Mouse (Mus musculus) lung, embryonic 16.5 days (tissue): ENCODE results near the gene Stk38. TPM values are rescaled to one million over a fixed set of nuclear protein-coding genes. Genes with fewer than 3 reads are reported as not detected.

ENCODE experiments used
- ATAC-seq: fragments of 200-750 bp; cut with Nextera tagmentation; 2 replicates; pipeline ENCODE4 v1.8.0; 2017; ENCODE audit warnings: low read depth, mild to moderate bottlenecking, moderate library complexity
- H3K27ac ChIP-seq: fragments of 300-500 bp; sonication (generic); 2 replicates; pipeline ENCODE4 v1.5.1; 2014; ENCODE audit warnings: mild to moderate bottlenecking, control low read depth, low read length
- H3K27me3 ChIP-seq: fragments of 300-500 bp; sonication (generic); 2 replicates; pipeline ENCODE4 v1.6.1; 2014; ENCODE audit warnings: low read depth, low read length, mixed read lengths; ENCODE audit not compliant: control insufficient read depth, insufficient read depth
- H3K36me3 ChIP-seq: fragments of 300-500 bp; sonication (generic); 2 replicates; pipeline ENCODE4 v1.6.1; 2014; ENCODE audit warnings: low read length; ENCODE audit not compliant: control insufficient read depth, insufficient read depth
- H3K4me1 ChIP-seq: fragments of 300-500 bp; sonication (generic); replicated peaks from 2 replicates; pipeline ENCODE4 v1.6.1; 2014; ENCODE audit warnings: low read length, mixed read lengths; ENCODE audit not compliant: control insufficient read depth, insufficient read depth
- H3K4me2 ChIP-seq: fragments of 300-500 bp; sonication (generic); 2 replicates; pipeline ENCODE4 v1.6.1; 2014; ENCODE audit warnings: low read depth, low read length, control low read depth
- H3K4me3 ChIP-seq: fragments of 300-500 bp; sonication (generic); 2 replicates; pipeline ENCODE4 v1.5.1; 2014; ENCODE audit warnings: mild to moderate bottlenecking, low read length, control low read depth
- H3K9ac ChIP-seq: fragments of 300-500 bp; sonication (generic); 2 replicates; pipeline ENCODE4 v1.6.1; 2014; ENCODE audit warnings: low read length, control low read depth
- H3K9me3 ChIP-seq: fragments of 300-500 bp; sonication (generic); 2 replicates; pipeline ENCODE4 v1.6.1; 2016; ENCODE audit warnings: low read length; ENCODE audit not compliant: control insufficient read depth
- WGBS: fragments of 180-500 bp; shearing (Covaris S2); extraction: QIAGEN DNeasy Blood & Tissue Kit; methylation state at CpG from one replicate; pipeline ENCODE4 v1.1.7; 2014; 5-methylcytosine and 5-hydroxymethylcytosine counted together
- polyA plus RNA-seq: library from polyadenylated mRNA; unstranded; fragments of >200 nt; fragmentation: Nextera tagmentation; extraction: Ambion mirVana; gene quantifications from 2 replicates; pipeline ENCODE4 v1.2.1, GENCODE M21; 2015

Stk38 gene
- polyA plus RNA-seq, 1 experiment from 2014 or later, result 103 TPM

DNA sequence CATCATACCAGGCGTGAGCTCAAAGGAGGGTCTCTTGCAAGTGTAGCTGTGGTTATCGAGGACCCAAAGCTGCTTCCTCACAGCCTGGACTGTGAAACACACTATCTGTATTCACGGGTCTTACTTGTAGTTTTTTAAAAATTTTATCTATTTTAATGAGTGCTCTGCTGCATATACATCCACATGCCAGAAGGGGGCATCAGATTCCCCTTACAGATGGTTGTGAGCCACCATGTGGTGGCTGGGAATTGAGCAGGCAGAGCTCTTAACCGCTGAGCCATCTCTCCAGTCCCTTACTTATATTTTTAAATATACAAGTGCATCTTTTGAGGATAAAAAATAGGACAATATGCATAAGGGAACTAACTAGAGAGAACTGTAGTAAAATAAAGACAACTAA, 20.1 kb downstream of the Stk38 start:
- Histone ChIP-seq H3K9me3 (no peaks in the 10 kb centered on the region), H3K4me2 (no peak overlapping the region), H3K27me3 (no peaks in the 10 kb centered on the region), H3K36me3 (peaks cover 39% of the 10 kb centered on the region), H3K4me3 (no peak overlapping the region), H3K9ac (no peak overlapping the region), H3K4me1 (peaks cover 7% of the 10 kb centered on the region), H3K27ac (no peak overlapping the region)
- ATAC-seq, result no peak
- WGBS, result 63% methylated on average over 4 of the region's 4 CpGs

DNA sequence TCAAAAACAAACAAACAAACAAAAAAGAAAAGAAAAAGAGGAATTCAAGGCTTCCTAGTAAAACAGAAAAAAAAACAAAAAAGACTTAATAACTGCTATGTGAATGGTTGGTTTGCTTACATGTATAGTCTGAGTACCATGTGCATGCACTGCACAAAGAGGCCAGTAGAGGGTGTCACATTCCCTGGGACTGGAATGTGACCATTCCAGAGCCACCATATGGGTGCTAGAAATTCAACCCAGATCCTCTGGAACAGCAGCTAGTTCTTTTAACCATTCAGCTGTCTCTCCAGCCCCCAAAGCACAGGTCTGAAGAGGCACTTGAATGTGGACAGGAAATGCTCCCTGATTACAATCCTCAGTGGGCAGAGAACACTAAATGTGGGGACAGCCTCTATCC, 21.0 kb downstream of the Stk38 start:
- Histone ChIP-seq H3K4me1 (peaks cover 6% of the 10 kb centered on the region), H3K36me3 (peaks cover 44% of the 10 kb centered on the region), H3K27ac (no peak overlapping the region), H3K27me3 (no peaks in the 10 kb centered on the region), H3K4me2 (no peak overlapping the region), H3K9me3 (no peaks in the 10 kb centered on the region), H3K4me3 (no peak overlapping the region), H3K9ac (no peak overlapping the region)
- ATAC-seq, result no peak

DNA sequence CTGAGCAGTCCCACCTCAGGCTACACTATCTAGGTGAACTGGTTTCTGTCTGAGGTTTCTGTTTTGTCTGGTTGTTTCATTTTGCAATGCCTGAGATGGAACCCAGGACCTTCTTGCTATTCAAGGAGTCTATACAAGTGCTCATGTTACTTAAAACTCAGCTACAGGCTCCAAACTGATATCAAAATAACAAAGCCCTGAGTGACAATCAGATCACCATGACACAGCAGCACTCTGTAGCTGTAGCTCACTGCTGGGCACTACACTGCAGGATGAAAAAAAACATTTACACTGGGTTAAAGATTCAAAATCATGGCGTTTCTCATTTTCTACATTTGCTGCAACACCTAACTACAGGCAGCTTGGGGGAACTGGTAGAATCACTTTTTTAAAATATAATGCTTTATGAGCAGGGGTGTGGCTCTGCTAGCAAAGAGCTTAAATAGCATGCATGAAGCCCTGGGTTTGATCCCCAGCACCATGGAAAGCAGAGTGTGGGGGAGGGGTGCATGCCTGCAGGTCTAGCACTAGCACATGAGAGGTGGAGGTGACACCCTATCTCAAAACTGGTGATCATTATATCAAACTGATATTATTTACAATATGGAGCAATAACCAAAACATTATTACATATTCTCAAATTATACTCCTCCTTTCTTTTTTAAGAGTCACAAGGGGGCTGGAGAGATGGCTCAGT, 22.9 kb downstream of the Stk38 start:
- ATAC-seq, result no peak
- H3K4me1 ChIP-seq, result no peaks in the 10 kb centered on the region
- H3K4me3 ChIP-seq, result no peak overlapping the region
- WGBS, result 98% methylated on average over 1 of the region's 1 CpGs
- H3K27ac ChIP-seq, result no peak overlapping the region
- H3K4me2 ChIP-seq, result no peak overlapping the region
- H3K9me3 ChIP-seq, result no peaks in the 10 kb centered on the region
- peaks cover 48% of the 10 kb centered on the region for H3K36me3 ChIP-seq
- H3K9ac ChIP-seq, result no peak overlapping the region
- H3K27me3 ChIP-seq, result no peaks in the 10 kb centered on the region

DNA sequence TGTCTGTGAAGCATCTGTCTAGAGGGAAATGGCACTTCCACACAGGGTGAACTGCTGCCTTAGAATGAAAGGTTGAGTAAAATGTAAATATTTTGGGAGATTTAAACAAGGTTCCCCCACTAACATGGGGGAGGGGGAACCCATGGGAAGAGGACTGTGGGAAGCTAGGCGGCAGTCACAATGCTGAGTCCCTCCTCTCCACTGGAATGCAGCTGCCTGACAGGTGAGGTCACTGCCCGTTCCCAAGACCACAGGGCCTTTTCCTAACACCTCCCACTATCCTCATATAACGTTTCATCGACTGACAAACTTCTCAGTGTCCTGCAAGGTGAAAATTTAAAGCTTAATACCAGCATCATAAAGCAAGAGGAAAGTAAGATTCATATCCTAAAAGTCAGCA, 25.2 kb downstream of the Stk38 start:
- Histone ChIP-seq H3K9ac (no peak overlapping the region; the same call in 1 of the 2 replicates), H3K4me2 (no peak overlapping the region), H3K4me3 (no peak overlapping the region), H3K27me3 (no peaks in the 10 kb centered on the region), H3K9me3 (no peaks in the 10 kb centered on the region), H3K27ac (no peak overlapping the region), H3K36me3 (peaks cover 50% of the 10 kb centered on the region), H3K4me1 (no peaks in the 10 kb centered on the region)
- no peak for ATAC-seq
- WGBS, result 19% methylated on average over 4 of the region's 4 CpGs

DNA sequence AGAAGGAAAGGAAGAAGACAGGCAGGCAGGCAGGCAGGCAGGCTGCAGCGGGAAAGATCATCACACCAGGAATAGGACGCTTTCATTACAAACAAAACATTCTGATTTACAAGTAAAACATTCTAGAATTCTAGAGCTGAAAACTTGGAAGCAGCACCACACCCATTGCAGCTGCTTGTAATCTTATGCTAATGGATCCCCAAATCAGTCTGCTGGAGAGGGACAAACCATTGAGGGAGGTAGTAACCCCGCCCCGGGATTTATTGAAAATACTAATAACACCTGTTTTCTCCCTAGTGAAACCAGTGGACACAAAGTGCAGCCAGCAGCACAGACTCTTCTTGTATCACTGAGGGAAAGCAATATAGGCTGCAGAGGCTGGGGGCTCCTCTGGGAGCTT, 26.7 kb downstream of the Stk38 start:
- no peak overlapping the region for H3K4me3 ChIP-seq
- no peak for ATAC-seq
- no peak overlapping the region for H3K4me2 ChIP-seq
- H3K4me1 ChIP-seq, result no peaks in the 10 kb centered on the region
- 80% methylated on average over 4 of the region's 4 CpGs for WGBS
- H3K36me3 ChIP-seq, result peaks cover 44% of the 10 kb centered on the region
- no peak overlapping the region for H3K27ac ChIP-seq
- H3K9ac ChIP-seq, result no peak overlapping the region
- no peaks in the 10 kb centered on the region for H3K9me3 ChIP-seq
- H3K27me3 ChIP-seq, result no peaks in the 10 kb centered on the region

DNA sequence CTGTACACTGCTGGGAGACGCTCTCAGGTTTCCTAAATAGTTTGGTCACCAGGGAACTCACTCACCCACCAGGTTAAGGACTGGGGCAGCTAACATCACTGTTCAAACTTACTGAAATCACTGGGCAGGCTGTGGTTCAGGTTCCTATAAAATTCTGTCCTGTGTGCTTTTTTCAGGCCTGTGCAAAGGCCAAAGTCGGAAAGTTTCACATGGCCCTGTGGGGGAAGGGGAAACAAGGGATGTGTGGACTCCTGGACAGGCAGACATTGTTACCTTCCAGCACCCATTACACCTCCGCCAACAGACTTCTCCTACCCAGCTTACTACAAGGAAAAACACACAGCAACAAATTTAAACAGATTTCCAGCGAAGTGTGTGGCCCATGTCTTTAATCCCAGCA, 28.7 kb downstream of the Stk38 start:
- Histone ChIP-seq H3K27ac (no peak overlapping the region), H3K27me3 (no peaks in the 10 kb centered on the region), H3K4me3 (no peak overlapping the region), H3K36me3 (peaks cover 53% of the 10 kb centered on the region), H3K4me2 (no peak overlapping the region), H3K9me3 (no peaks in the 10 kb centered on the region), H3K9ac (no peak overlapping the region), H3K4me1 (no peaks in the 10 kb centered on the region)
- ATAC-seq, result no peak
- 88% methylated on average over 4 of the region's 4 CpGs for WGBS

DNA sequence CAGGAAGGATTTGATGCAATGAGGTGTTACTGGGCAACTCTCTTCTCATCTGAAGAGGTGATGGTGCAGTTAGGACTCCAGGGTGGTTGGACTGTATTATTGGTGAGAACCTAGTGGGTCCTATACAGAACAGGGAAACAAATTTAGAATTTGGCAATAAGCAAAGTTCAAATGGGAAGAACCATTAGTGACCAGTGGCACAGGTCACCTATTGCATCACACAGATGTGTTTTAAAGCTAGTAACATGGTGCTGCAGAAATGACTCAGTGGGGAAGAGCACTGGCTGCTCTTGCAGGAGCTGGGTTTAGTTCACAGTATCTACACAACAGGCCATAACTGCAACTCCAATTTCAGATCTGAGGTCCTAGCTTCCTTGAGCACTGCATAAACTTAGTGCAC, 37.7 kb downstream of the Stk38 start:
- no peak overlapping the region for H3K4me2 ChIP-seq
- no peak for ATAC-seq
- no peak overlapping the region for H3K9ac ChIP-seq
- peaks cover 40% of the 10 kb centered on the region for H3K36me3 ChIP-seq
- no peak overlapping the region for H3K27ac ChIP-seq
- H3K4me1 ChIP-seq, result no peaks in the 10 kb centered on the region
- H3K27me3 ChIP-seq, result no peaks in the 10 kb centered on the region
- no peaks in the 10 kb centered on the region for H3K9me3 ChIP-seq
- no peak overlapping the region for H3K4me3 ChIP-seq

DNA sequence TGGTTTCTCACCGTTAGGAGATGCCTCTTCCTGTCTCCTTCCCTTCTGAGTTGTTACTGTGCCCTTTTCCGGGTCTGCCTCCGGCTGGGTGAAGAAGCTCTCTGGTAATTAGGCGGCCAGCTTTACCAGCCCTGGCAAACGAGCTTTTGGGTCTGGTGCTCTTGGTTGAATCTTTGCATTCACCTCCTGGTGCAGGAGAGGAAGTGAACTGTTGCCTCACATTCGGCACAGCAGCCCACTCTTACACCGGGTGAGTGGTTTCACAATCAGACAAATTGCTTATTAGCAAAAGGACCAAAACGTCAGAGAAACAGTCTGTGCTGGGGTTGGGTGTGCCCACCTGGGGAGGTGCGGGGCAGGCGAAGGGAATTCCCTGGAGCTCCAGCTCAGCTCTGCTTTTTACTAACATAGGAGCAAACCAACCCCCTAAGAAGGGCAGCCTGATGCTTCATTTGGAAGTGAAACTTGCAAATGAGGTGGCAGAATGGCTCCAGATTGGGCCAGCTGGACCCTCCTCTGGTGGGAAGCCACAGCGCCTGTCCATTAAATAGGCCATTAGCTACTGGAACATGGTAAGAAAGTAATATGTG, 40.7 kb downstream of the Stk38 start:
- ATAC-seq, result no peak
- Histone ChIP-seq H3K4me1 (no peaks in the 10 kb centered on the region), H3K9ac (no peak overlapping the region), H3K9me3 (no peaks in the 10 kb centered on the region), H3K27me3 (no peaks in the 10 kb centered on the region), H3K4me2 (no peak overlapping the region), H3K36me3 (peaks cover 48% of the 10 kb centered on the region), H3K27ac (no peak overlapping the region), H3K4me3 (no peak overlapping the region)
- 72% methylated on average over 11 of the region's 11 CpGs for WGBS

DNA sequence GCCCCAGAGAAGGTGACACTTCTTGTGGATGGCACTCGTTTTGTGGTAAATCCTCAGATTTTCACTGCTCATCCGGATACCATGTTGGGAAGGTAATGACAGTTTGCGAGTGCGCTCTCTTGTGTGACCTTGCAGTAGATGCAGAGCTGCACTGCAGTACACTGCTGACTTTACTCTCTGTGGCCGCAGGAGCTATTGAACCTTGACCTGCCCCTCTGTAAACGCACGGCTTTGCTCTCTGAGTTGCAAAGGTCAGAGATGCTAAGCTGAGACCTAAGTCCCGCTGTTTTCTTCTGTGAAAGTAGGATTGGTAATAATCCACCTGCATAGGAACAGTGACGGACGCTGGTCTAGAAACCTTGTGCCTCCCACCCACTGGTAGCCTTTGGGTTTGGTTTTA, 46.2 kb downstream of the Stk38 start:
- Histone ChIP-seq H3K27me3 (no peaks in the 10 kb centered on the region), H3K4me1 (no peaks in the 10 kb centered on the region), H3K4me3 (no peak overlapping the region), H3K36me3 (peaks cover 54% of the 10 kb centered on the region), H3K9ac (no peak overlapping the region), H3K4me2 (no peak overlapping the region), H3K9me3 (no peaks in the 10 kb centered on the region), H3K27ac (no peak overlapping the region)
- WGBS, result 82% methylated on average over 10 of the region's 10 CpGs
- ATAC-seq, result no peak
